8 mouse cellular contexts compared by ENCODE assay signal in genomic region chr17:17567071-17567470, GRCm38 (mm10). TPM values are rescaled to one million over a fixed set of nuclear protein-coding genes. Genes with fewer than 3 reads are reported as not detected.
DNase-seq lines count a peak whose midpoint lies in the region; ATAC-seq and TF ChIP-seq lines count a peak whose summit lies in the region.

No protein-coding gene starts in this region.

- no peaks in the 10 kb centered on the region for H3K9me3 ChIP-seq in limb, embryonic 14.5 days (ENCODE audit: control insufficient read depth, low read length)
- H3K9me3 ChIP-seq in limb, embryonic 10.5 days (replicated peaks) = no peaks in the 10 kb centered on the region

- no peak overlapping the region for H3K4me3 ChIP-seq in cerebellum, adult 2 months (replicated peaks; ENCODE audit: insufficient read depth, low read depth, low read length)
- no peak overlapping the region for H3K4me3 ChIP-seq in limb, embryonic 14.5 days (replicated peaks; ENCODE audit: low read length)
- H3K4me3 ChIP-seq in limb, embryonic 10.5 days = no peak overlapping the region

- H3K4me2 ChIP-seq in limb, embryonic 14.5 days (replicated peaks; ENCODE audit: low read depth, low read length, severe bottlenecking) = no peak overlapping the region

- no peak for TF ChIP-seq POLR2A in cerebellum, adult 2 months (IDR thresholded peaks at IDR 0.05; ENCODE audit: borderline replicate concordance, insufficient read depth, low read length)
- TF ChIP-seq POLR2A in limb, embryonic 14.5 days (IDR thresholded peaks at IDR 0.05; ENCODE audit: borderline replicate concordance, extremely low read depth, insufficient read depth, insufficient read length) = no peak

- H3K27me3 ChIP-seq in cerebellum, adult 2 months (ENCODE audit: control insufficient read depth, insufficient read depth, low read length) = no peaks in the 10 kb centered on the region
- no peaks in the 10 kb centered on the region for H3K27me3 ChIP-seq in limb, embryonic 14.5 days (ENCODE audit: control insufficient read depth, insufficient read depth, low read length)
- no peaks in the 10 kb centered on the region for H3K27me3 ChIP-seq in limb, embryonic 10.5 days (ENCODE audit: low read depth, poor library complexity, severe bottlenecking)

- DNase-seq in cerebellum, adult 2 months = peak in 1 of 2 experiments; percentile 41
- no peak for DNase-seq in cerebellum, postnatal 4 days (ENCODE audit: low spot score in 2 of 2)
- peak; percentile 84 for DNase-seq in limb, embryonic 14.5 days (ENCODE audit: low spot score)
- DNase-seq in limb, embryonic 10.5 days (ENCODE audit: low spot score) = no peak
- peak; percentile 71 for DNase-seq in brain, adult 2 months (ENCODE audit: low read depth, low spot score)
- peak; percentile 75 for DNase-seq in induced T-regulatory cell, adult 2 months (ENCODE audit: low read depth)
- no peak for DNase-seq in frontal cortex, postnatal 10 days (ENCODE audit: low spot score in 2 of 2)
- DNase-seq in gastrocnemius, postnatal 10 days = no peak

- H3K27ac ChIP-seq in cerebellum, adult 2 months (ENCODE audit: insufficient read depth, low read length) = no peak overlapping the region
- no peak overlapping the region for H3K27ac ChIP-seq in limb, embryonic 14.5 days (replicated peaks; ENCODE audit: low read depth, low read length)
- no peak overlapping the region for H3K27ac ChIP-seq in limb, embryonic 10.5 days

- WGBS in cerebellum, adult 2 months = 42% methylated on average over 3 of the region's 3 CpGs
- 41% methylated on average over 3 of the region's 3 CpGs for WGBS in limb, embryonic 14.5 days
- 50% methylated on average over 3 of the region's 3 CpGs for WGBS in limb, embryonic 10.5 days

- H3K4me1 ChIP-seq in cerebellum, adult 2 months (ENCODE audit: control insufficient read depth, insufficient read depth, low read length) = no peaks in the 10 kb centered on the region
- no peaks in the 10 kb centered on the region for H3K4me1 ChIP-seq in limb, embryonic 14.5 days (ENCODE audit: control insufficient read depth, insufficient read depth, low read length)
- peaks cover 4% of the 10 kb centered on the region; the same call in 1 of the 2 replicates for H3K4me1 ChIP-seq in limb, embryonic 10.5 days

- TF ChIP-seq CTCF in cerebellum, adult 2 months (IDR thresholded peaks at IDR 0.05; ENCODE audit: borderline replicate concordance, insufficient read depth, low read depth, low read length) = 0 out of 2 replicates have a peak, but pooled peaks have one; percentile 8

- H3K36me3 ChIP-seq in limb, embryonic 14.5 days (ENCODE audit: control insufficient read depth, insufficient read depth, low read length) = peaks cover 47% of the 10 kb centered on the region
- H3K36me3 ChIP-seq in limb, embryonic 10.5 days = peaks cover 73% of the 10 kb centered on the region

- no peak overlapping the region for H3K9ac ChIP-seq in limb, embryonic 14.5 days (ENCODE audit: low read depth, low read length, severe bottlenecking)

- ATAC-seq in limb, embryonic 14.5 days (ENCODE audit: low FRiP score, low read depth) = no peak

RNA-seq across cellular contexts. Expression of gene Lnpep, which starts 57.8 kb away (rescaled TPM):
- polyA plus RNA-seq in cerebellum, adult 2 months (2012; rRNA removed) = 30.3 and 30.6 TPM in 2 replicates
- 14.0 and 15.1 TPM in 2 replicates for polyA plus RNA-seq in limb, embryonic 14.5 days (2012; rRNA removed)
- 10.5 and 11.8 TPM in 2 replicates for polyA plus RNA-seq in limb, embryonic 14.5 days (2014; fragmentation: Nextera tagmentation; extraction: Ambion mirVana)
- polyA plus RNA-seq in limb, embryonic 10.5 days (2016; fragmentation: Nextera tagmentation; extraction: Ambion mirVana) = 8.4 and 10.1 TPM in 2 replicates
- total RNA-seq in gastrocnemius, postnatal 10 days (2021) = 10 to 100 TPM; 91.2 to 95.0 TPM

Comparison
In these comparisons a context has a peak if more than half of its experiments do, and no peak if none do; other contexts are left out.
1. DNase-seq: peak in limb, embryonic 14.5 days (single experiment), brain, adult 2 months (single experiment) and induced T-regulatory cell, adult 2 months (single experiment); none in cerebellum, postnatal 4 days (0 of 2), limb, embryonic 10.5 days (single experiment), frontal cortex, postnatal 10 days (0 of 2) and gastrocnemius, postnatal 10 days (single experiment).